Mouse (Mus musculus) embryo, embryonic 11.5 days (tissue): ENCODE results near the gene Nudcd2.

Experiments
- DNase-seq: peaks from one replicate; pipeline ENCODE4 v3.0.0-alpha.2; 2012; ENCODE audit warnings: low read depth, low spot score

Gene Nudcd2

DNA sequence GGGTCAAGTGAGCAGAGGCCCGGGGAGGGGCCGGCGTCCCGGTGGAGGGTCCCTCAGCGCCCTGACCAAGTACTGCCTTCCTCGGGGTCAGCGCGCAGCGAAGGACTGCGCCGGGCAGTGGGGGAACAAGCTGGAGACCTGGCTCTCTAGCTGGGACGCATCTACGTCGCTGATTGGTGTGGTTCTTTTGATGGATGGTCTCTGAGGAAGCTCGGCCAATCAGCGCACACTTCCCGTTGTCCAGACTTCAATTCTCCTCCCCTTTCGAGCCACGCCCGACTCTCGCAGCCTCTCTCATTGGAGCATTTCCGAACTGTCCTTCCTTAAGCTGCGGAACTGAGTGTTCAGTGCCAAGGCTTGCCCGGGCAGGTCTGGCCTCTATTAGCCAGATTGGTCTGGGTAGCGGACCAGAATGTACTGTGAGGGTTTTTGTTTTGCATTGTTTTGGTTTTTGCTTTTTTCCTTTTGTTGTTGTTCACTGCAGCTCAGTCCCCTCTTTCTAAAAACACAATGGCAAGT lies 21.7 kb downstream of the Nudcd2 start, which contains the start of gene Ccng1:
Gene Ccng1 (minus strand): TSS at position 203 of the 519 bp plus-strand sequence.
- peak; percentile 85 for DNase-seq

DNA sequence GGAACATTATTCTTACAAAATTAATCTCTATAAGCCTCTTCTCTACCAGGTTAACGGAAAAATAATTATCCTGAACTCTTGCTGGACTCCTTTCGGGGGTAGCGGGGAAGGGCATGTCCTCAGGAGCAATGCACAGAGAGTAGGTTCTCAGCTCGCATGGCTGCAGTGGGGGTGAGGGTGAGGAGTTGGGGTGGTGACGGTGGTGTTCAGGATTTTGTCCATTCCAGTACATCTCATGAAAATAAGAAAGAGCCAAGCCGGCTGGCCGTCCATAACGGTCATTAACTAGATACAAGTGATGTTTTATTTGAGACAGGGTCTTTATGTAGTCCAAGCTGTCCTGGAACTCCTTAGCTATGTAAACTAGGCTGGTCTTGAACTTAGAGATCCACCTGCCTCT lies 22.5 kb downstream of the Nudcd2 start:
- no peak for DNase-seq

DNA sequence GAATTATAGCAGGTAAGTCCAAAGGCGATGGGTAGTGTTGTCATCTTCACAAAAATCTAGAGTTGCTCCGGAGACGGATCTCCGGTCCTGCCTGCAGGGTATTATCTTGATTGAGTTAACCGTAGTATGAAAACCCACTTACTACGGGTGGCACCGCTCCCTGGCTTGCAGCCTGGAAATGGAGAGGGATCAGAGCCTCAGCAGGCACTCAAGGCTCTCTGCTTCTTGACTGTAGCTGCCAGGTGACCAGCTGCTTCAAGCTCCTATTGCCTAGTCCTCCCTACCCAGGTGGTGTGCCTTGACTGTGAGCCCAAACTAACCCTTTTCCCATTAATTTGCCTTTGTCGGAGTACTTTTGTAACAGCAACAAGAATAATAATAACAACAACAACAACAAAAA lies 26.4 kb downstream of the Nudcd2 start:
- DNase-seq: no peak

DNA sequence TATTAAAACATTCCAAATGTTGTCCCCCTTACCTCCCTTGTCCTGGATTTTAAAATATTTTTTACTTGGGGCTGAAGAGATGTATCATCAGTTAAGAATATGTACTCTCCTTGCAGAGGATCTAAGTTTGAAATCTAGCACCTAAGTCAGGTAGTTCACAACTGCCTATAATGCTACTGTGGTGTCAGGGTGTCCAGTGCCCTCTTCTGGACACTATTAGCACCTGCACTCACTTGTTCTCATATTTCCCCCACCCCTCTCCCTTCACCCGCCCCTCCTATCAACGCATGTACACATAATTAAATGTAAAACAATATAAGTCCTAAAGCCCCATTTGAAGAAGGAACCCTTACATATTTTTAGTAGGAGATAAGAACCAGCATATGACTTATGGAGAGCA lies 29.9 kb downstream of the Nudcd2 start:
- DNase-seq: peak; percentile 4

DNA sequence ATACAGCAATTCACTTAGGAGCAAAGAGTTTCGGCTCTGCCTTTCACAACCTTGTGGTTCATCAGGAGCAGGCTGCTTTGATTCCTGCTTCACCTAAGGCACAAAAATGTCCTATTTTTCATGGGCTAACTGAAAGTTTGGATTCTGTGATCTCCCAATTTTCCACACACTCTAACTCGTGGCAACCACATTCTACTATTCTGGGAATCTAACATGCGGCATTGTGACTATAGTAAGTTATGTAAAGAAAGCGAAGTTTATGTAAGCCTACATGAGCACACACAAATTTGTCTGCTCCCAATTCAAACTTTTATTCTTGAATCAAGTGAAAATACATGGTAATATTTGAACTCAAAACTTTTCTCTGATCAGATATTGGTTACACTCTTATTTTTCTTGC lies 31.2 kb downstream of the Nudcd2 start:
- no peak for DNase-seq

DNA sequence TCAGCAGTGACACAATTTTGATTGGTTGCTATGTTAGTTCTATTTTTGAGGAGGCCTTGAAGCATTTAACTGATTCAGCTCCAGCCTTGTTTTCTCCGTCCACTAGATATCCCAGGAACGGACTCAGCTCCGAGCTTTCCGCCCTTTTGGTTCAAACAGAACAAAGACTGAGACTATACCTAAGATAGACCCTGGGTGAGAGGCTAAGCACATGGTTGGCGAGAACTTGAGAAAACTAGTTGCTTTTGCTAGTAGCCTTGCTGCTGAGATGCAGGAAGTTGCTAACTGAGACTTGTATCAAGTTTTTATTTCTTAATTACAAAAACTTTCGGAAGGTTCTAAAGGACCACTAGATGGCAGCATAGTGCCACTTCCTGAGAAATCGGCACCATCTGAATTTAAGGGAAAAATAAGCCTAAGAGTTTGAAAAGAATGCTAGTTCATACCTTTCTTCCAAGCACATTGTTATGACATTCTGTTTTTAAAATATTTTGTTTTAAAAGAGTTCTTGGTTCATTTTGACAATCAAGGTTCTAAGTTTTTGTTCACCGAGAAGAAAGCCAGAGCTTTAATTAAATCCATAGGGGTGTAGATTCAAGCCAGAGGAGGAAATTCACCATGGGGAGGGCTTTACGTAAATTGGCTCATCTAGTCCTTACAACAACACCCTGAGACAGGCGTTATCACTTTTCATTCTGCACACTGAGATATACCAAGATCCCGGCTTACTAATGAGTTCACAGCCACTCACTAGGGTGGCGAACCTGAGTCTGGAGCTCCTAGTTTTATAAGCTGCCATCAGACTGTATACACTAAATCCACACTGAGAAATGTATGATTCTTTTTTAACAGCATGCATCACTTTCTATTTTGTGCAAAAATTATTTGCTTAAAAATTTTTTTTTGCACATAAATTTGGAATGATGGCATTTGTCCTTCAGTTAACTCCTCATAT lies 42.1 kb downstream of the Nudcd2 start:
- DNase-seq: peak; percentile 50

DNA sequence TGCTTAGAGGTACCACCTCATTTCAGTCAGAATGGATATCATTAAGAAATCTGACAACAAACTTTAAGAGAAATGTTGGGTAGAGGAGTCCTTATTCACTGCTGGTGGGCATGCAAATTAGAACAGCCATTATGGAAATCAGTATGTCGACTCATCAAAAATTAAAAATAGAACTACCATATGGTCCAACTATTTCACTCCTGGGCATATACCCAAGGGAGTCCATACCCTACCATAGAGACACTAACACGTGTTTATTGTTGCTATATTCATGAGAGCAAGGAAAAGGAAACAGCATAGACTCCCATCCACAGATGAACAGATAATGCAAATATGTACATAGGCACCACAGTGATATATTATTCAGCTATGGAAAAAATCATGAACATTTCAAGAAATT lies 48.4 kb downstream of the Nudcd2 start:
- no peak for DNase-seq

DNA sequence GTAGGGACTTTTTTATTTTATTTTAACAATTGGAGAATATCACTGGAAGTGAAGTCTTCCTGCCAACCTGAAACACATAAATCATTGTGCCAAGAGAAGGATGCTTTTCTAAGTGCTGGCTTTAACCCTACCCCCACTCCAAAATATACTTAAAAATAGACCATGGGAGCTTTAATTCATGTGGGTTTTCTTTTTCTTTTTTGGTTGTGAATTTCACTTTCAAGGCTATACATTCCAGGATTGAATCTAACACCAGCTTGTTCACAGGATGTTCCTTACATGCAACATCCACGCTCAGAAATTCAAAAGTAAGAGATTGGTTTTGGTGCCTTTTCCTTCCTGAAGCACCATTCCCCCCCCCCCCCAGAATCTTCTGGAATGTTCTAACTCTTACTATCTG lies 49.9 kb downstream of the Nudcd2 start:
- DNase-seq: no peak

DNA sequence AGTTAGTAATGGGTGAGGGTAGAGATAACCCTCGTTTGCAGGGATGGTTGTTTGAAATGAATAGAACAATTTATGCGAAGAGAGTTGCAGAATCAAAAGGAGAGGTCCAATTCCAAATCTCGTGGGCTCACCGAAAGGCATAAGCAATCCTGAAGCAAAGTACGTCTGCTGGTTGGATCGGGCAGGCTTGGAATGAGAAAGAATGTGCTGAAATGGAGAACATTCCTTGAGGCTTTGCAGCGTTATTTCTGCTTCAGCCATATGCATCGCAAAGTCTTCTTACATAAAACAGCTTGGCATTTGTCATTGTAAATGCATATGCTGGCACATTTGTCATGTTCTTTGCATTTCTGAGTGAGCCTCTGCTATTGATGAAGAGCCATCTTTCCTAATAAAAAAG lies 50.9 kb downstream of the Nudcd2 start:
- DNase-seq: no peak

DNA sequence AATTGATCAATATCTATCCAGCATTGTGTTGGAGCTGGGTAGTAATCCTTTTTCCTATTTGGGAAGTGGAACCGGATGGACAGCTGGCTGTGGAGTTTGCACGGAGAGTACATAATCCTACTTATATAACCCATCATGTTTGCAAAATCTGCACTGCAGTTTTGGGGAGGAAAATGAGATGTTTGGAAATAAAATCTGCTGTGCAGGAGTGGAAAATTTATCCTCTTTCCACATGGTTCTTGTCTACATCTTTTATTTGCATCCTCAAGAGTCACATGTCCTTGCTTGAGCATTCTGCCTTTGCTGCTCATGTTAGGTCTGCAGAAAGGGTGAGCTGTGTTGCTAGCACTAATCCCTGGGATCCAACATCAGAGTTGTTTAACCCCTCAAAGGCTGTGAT lies 53.4 kb downstream of the Nudcd2 start:
- no peak for DNase-seq
